Comparison of ENCODE assay signal across 7 mouse cellular contexts in genomic region chr7:24377091-24377865, GRCm38 (mm10). TPM values are rescaled to one million over a fixed set of nuclear protein-coding genes. Genes with fewer than 3 reads are reported as not detected.
A peak's percentile ranks its signal among the peaks of the same experiment; 100 is the strongest.
DNase-seq lines count a peak whose midpoint lies in the region; ATAC-seq and TF ChIP-seq lines count a peak whose summit lies in the region.

No protein-coding gene starts in this region.

- H3K4me3 ChIP-seq in bone marrow, adult 2 months (replicated peaks; ENCODE audit: control insufficient read depth, low read depth, low read length) = peak overlapping the region; percentile 3
- peak overlapping the region; percentile 50 for H3K4me3 ChIP-seq in hindbrain, embryonic 10.5 days
- H3K4me3 ChIP-seq in liver, postnatal 0 days (ENCODE audit: low read depth, low read length) = peak overlapping the region; percentile 37
- peak overlapping the region; percentile 27 for H3K4me3 ChIP-seq in neural tube, embryonic 15.5 days (replicated peaks)

- H3K27ac ChIP-seq in bone marrow, adult 2 months (ENCODE audit: control insufficient read depth, insufficient read depth, low read depth, low read length, poor library complexity) = peak overlapping the region; percentile 78
- peak overlapping the region; percentile 66 for H3K27ac ChIP-seq in hindbrain, embryonic 10.5 days
- peak overlapping the region; percentile 98 for H3K27ac ChIP-seq in liver, postnatal 0 days (ENCODE audit: low read depth)
- H3K27ac ChIP-seq in neural tube, embryonic 15.5 days (replicated peaks) = peak overlapping the region; percentile 37; the same call in 1 of the 2 replicates

- peak; percentile 54; the same call in 1 of the 2 replicates for TF ChIP-seq CTCF in bone marrow, adult 2 months (IDR thresholded peaks at IDR 0.05; ENCODE audit: control insufficient read depth, insufficient read depth, low read length)
- TF ChIP-seq CTCF in liver, postnatal 0 days (IDR thresholded peaks at IDR 0.05; ENCODE audit: low read depth) = peak; percentile 89

- DNase-seq in Muller cell, postnatal 12 days (ENCODE audit: inconsistent ontology term) = peak; percentile 59
- DNase-seq in hindbrain, embryonic 10.5 days (ENCODE audit: low spot score) = peak; percentile 58
- DNase-seq in liver, postnatal 0 days = peak; percentile 91
- DNase-seq in left cerebral cortex, adult 18-20 months (ENCODE audit: low spot score in 2 of 2) = no peak

- peak; percentile 99 for TF ChIP-seq EP300 in liver, postnatal 0 days (IDR thresholded peaks at IDR 0.05; ENCODE audit: low read depth)

- H3K36me3 ChIP-seq in hindbrain, embryonic 10.5 days = no peaks in the 10 kb centered on the region
- peaks cover 55% of the 10 kb centered on the region for H3K36me3 ChIP-seq in liver, postnatal 0 days (replicated peaks; ENCODE audit: insufficient read depth, low read length)
- H3K36me3 ChIP-seq in neural tube, embryonic 15.5 days = no peaks in the 10 kb centered on the region

- WGBS in bone marrow, adult 2 months = 63% methylated on average over 48 of the region's 49 CpGs
- WGBS in hindbrain, embryonic 10.5 days = 6% methylated on average over 49 of the region's 49 CpGs
- WGBS in liver, postnatal 0 days (ENCODE audit: insufficient replicate concordance) = 21% methylated on average over 49 of the region's 49 CpGs
- 9% methylated on average over 47 of the region's 49 CpGs for WGBS in neural tube, embryonic 15.5 days

- H3K4me2 ChIP-seq in liver, postnatal 0 days (ENCODE audit: low read depth, low read length) = peak overlapping the region; percentile 70
- H3K4me2 ChIP-seq in neural tube, embryonic 15.5 days = peak overlapping the region; percentile 57

- ATAC-seq in erythroblast, adult 5-6 weeks (replicated peaks; ENCODE audit: low FRiP score, poor library complexity, severe bottlenecking) = peak; percentile 84
- peak; percentile 96 for ATAC-seq in liver, postnatal 0 days
- ATAC-seq in neural tube, embryonic 15.5 days (ENCODE audit: low FRiP score) = peak; percentile 20; the same call in 1 of the 2 replicates

- H3K9me3 ChIP-seq in hindbrain, embryonic 10.5 days = 0 out of 2 replicates have a peak, but pooled peaks cover 3% of the 10 kb centered on the region
- no peaks in the 10 kb centered on the region for H3K9me3 ChIP-seq in liver, postnatal 0 days (ENCODE audit: low read length)
- no peaks in the 10 kb centered on the region for H3K9me3 ChIP-seq in neural tube, embryonic 15.5 days (replicated peaks)

- peak; percentile 45; the same call in 1 of the 2 replicates for TF ChIP-seq POLR2A in bone marrow, adult 2 months (IDR thresholded peaks at IDR 0.05; ENCODE audit: borderline replicate concordance, control insufficient read depth, low read depth, low read length)

- H3K27me3 ChIP-seq in hindbrain, embryonic 10.5 days (ENCODE audit: insufficient read depth, poor library complexity, severe bottlenecking) = peaks cover 20% of the 10 kb centered on the region
- no peaks in the 10 kb centered on the region for H3K27me3 ChIP-seq in liver, postnatal 0 days (ENCODE audit: insufficient read depth, low read length)
- H3K27me3 ChIP-seq in neural tube, embryonic 15.5 days (replicated peaks) = peaks cover 9% of the 10 kb centered on the region; the same call in 1 of the 2 replicates

- H3K4me1 ChIP-seq in bone marrow, adult 2 months (ENCODE audit: control insufficient read depth, insufficient read depth, low read length) = peaks cover 9% of the 10 kb centered on the region
- peaks cover 36% of the 10 kb centered on the region for H3K4me1 ChIP-seq in hindbrain, embryonic 10.5 days (replicated peaks)
- H3K4me1 ChIP-seq in liver, postnatal 0 days (ENCODE audit: insufficient read depth) = peaks cover 55% of the 10 kb centered on the region
- peaks cover 14% of the 10 kb centered on the region for H3K4me1 ChIP-seq in neural tube, embryonic 15.5 days

- peak overlapping the region; percentile 77 for H3K9ac ChIP-seq in liver, postnatal 0 days (replicated peaks)
- H3K9ac ChIP-seq in neural tube, embryonic 15.5 days (replicated peaks) = peak overlapping the region; percentile 26; the same call in 1 of the 2 replicates

RNA-seq across cellular contexts. Expression of gene Kcnn4, which starts 7.2 kb away (rescaled TPM):
- polyA plus RNA-seq in bone marrow, adult 2 months (2011; ENCODE audit: insufficient read depth, insufficient read length, low replicate concordance, missing spikeins) = 118 and 180 TPM in 2 replicates
- 102 and 125 TPM in 2 replicates for total RNA-seq in erythroblast, adult 5-6 weeks (2015; ENCODE audit: low replicate concordance)
- 244 and 272 TPM in 2 replicates for total RNA-seq in erythroblast, adult 5-6 weeks (2017; ENCODE audit: low replicate concordance)
- 3.9 and 4.2 TPM in 2 replicates for polyA plus RNA-seq in hindbrain, embryonic 10.5 days (2016; fragmentation: Nextera tagmentation; extraction: Ambion mirVana)
- 41.0 and 41.9 TPM in 2 replicates for polyA plus RNA-seq in liver, postnatal 0 days (2015; fragmentation: Nextera tagmentation; extraction: Ambion mirVana)
- 3.0 and 11.2 TPM in 2 replicates for polyA plus RNA-seq in neural tube, embryonic 15.5 days (2015; fragmentation: Nextera tagmentation; extraction: Ambion mirVana)
- under 1 TPM; 0.19 to 0.45 TPM for total RNA-seq in left cerebral cortex, adult 18-20 months (2021)

RNA-seq across cellular contexts. Expression of gene Smg9, which starts 22.1 kb away (rescaled TPM):
- polyA plus RNA-seq in bone marrow, adult 2 months (2011; ENCODE audit: insufficient read depth, insufficient read length, low replicate concordance, missing spikeins) = 32.3 and 59.7 TPM in 2 replicates
- 9.6 and 11.1 TPM in 2 replicates for total RNA-seq in erythroblast, adult 5-6 weeks (2015; ENCODE audit: low replicate concordance)
- total RNA-seq in erythroblast, adult 5-6 weeks (2017; ENCODE audit: low replicate concordance) = 13.3 and 16.0 TPM in 2 replicates
- 27.4 and 32.7 TPM in 2 replicates for polyA plus RNA-seq in hindbrain, embryonic 10.5 days (2016; fragmentation: Nextera tagmentation; extraction: Ambion mirVana)
- polyA plus RNA-seq in liver, postnatal 0 days (2015; fragmentation: Nextera tagmentation; extraction: Ambion mirVana) = 8.2 and 8.7 TPM in 2 replicates
- polyA plus RNA-seq in neural tube, embryonic 15.5 days (2015; fragmentation: Nextera tagmentation; extraction: Ambion mirVana) = 34.4 and 38.3 TPM in 2 replicates
- total RNA-seq in left cerebral cortex, adult 18-20 months (2021) = 10 to 100 TPM; 40.2 to 43.0 TPM

RNA-seq across cellular contexts. Expression of gene Lypd5, which starts 28.3 kb away (rescaled TPM):
- polyA plus RNA-seq in bone marrow, adult 2 months (2011; ENCODE audit: insufficient read depth, insufficient read length, low replicate concordance, missing spikeins) = not detected in 2 replicates
- not detected in 2 replicates for total RNA-seq in erythroblast, adult 5-6 weeks (2015; ENCODE audit: low replicate concordance)
- total RNA-seq in erythroblast, adult 5-6 weeks (2017; ENCODE audit: low replicate concordance) = not detected in 2 replicates
- not detected in 2 replicates for polyA plus RNA-seq in hindbrain, embryonic 10.5 days (2016; fragmentation: Nextera tagmentation; extraction: Ambion mirVana)
- 0.06 TPM in 1 of 2 replicates, not detected in the other for polyA plus RNA-seq in liver, postnatal 0 days (2015; fragmentation: Nextera tagmentation; extraction: Ambion mirVana)
- polyA plus RNA-seq in neural tube, embryonic 15.5 days (2015; fragmentation: Nextera tagmentation; extraction: Ambion mirVana) = 0.06 TPM in 1 of 2 replicates, not detected in the other
- not detected for total RNA-seq in left cerebral cortex, adult 18-20 months (2021)

RNA-seq across cellular contexts. Expression of gene Tescl, which starts 43.5 kb away (rescaled TPM):
- polyA plus RNA-seq in bone marrow, adult 2 months (2011; ENCODE audit: insufficient read depth, insufficient read length, low replicate concordance, missing spikeins) = not detected in 2 replicates
- total RNA-seq in erythroblast, adult 5-6 weeks (2015; ENCODE audit: low replicate concordance) = not detected in 2 replicates
- not detected in 2 replicates for total RNA-seq in erythroblast, adult 5-6 weeks (2017; ENCODE audit: low replicate concordance)
- polyA plus RNA-seq in hindbrain, embryonic 10.5 days (2016; fragmentation: Nextera tagmentation; extraction: Ambion mirVana) = 0.25 TPM in 1 of 2 replicates, not detected in the other
- not detected in 2 replicates for polyA plus RNA-seq in liver, postnatal 0 days (2015; fragmentation: Nextera tagmentation; extraction: Ambion mirVana)
- polyA plus RNA-seq in neural tube, embryonic 15.5 days (2015; fragmentation: Nextera tagmentation; extraction: Ambion mirVana) = 0.24 and 0.29 TPM in 2 replicates
- total RNA-seq in left cerebral cortex, adult 18-20 months (2021) = not detected

Comparison
In these comparisons a context has a peak if more than half of its experiments do, and no peak if none do; other contexts are left out.
1. DNase-seq: peak in Muller cell, postnatal 12 days (single experiment), hindbrain, embryonic 10.5 days (single experiment) and liver, postnatal 0 days (single experiment); none in left cerebral cortex, adult 18-20 months (0 of 2).
2. H3K27ac ChIP-seq: peak in every context shown above with its lines; median percentile 98 in liver, postnatal 0 days; 78 in bone marrow, adult 2 months; 66 in hindbrain, embryonic 10.5 days; 37 in neural tube, embryonic 15.5 days.
3. ATAC-seq: peak in every context shown above with its lines; median percentile 96 in liver, postnatal 0 days; 84 in erythroblast, adult 5-6 weeks; 20 in neural tube, embryonic 15.5 days.
4. Peak in every context shown above with its lines, with median percentiles within 50 percentile points of each other: H3K4me3 ChIP-seq.